Mouse (Mus musculus): ENCODE measurements around the gene Mslnl. TPM values are rescaled to one million over a fixed set of nuclear protein-coding genes. Genes with fewer than 3 reads are reported as not detected.
"Not testable (repeated sequence)": the region's sequence is repeated elsewhere in the genome, so short reads cannot be mapped to it uniquely, and the experiment has no call there.

The Mslnl gene
- total RNA-seq, 2 experiments from 2014 or later: not detected

GRCm38 (mm10) chr17:25741471-25741870 lies 5.6 kb downstream of the Mslnl start:
- DNase-seq; intact Hi-C loops (cut with DNase I): not testable (repeated sequence)

- intact Hi-C loops (cut with DNase I): no loop called here
- DNase-seq: no peak
Observed at GRCm38 (mm10) chr17:25743831-25744230, 8.0 kb downstream of the Mslnl start.

GRCm38 (mm10) chr17:25744311-25744710 lies 8.5 kb downstream of the Mslnl start:
- no peak for DNase-seq
- intact Hi-C loops (cut with DNase I): no loop called here

DNA sequence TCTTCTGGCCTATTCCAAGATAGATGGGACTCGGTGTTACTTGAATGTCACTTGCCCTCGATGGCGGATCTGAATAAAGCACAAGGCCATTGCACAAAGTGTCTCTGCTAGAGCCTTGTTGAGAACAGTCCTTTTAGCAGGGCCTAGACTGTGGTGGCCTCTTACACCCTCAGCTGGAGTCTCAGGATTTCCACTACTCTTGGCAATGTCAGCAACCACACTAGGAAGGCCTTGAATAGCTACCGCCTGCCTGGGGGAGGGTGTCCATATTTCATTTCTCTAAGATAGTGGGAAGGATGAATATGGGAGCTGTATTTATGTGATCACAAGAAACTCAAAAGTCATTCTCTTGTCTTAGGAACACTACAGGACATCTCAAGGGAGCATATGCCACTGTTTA lies 12.4 kb downstream of the Mslnl start:
- intact Hi-C loops (cut with DNase I): no loop called here
- DNase-seq: no peak

GRCm38 (mm10) chr17:25749314-25749713 lies 13.5 kb downstream of the Mslnl start:
- no peak for DNase-seq
- intact Hi-C loops (cut with DNase I): no loop called here

- intact Hi-C loops (cut with DNase I): no loop called here
Observed at GRCm38 (mm10) chr17:25751446-25751845, 15.6 kb downstream of the Mslnl start.

DNA sequence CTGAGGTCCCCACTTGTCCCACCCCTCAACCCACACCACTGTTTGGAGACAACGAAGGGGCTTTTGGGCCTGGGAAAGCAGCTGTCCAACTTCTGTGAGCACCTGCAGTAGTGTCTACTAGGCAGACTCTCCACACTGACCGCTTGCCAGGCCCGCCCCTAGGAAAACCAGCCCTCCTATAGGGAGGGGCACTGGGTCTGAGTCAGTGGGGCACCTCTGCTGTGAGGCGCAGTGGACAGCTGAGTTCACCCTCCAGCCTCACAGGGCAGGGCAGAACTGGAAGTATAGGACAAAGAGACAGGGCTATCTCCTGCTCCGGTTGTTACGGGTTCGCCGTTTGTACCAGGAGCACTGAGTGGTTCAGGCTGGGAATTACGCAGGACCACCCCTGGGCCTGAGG lies 18.4 kb downstream of the Mslnl start, which contains the start of gene Msln:
TSS of gene Msln (minus strand) at position 138 of the 400 bp plus-strand sequence.
- intact Hi-C loops (cut with DNase I): no loop called here
- no peak for DNase-seq

More at GRCm38 (mm10) chr17:25751446-25751845, 15.6 kb downstream of the Mslnl start:
- no peak for DNase-seq

DNA sequence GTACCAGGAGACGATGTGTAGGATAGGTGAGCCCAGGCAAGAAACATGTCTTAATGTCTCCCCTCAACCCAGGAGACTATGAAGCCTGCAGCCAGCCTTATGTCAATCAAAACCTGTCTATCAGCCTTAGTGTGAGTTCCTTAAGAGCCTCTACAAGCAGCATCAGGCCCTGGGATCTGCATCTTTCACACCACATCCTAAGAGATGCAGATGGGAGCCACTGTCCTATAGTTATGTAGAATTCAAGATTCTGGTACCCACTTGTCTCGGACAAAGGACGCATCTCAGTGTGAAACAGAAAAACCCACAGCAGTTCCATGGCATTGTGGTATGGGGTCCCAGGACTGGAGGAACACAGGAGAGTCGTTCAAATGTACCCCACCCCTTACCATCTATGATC lies 19.2 kb downstream of the Mslnl start:
- DNase-seq: no peak
- intact Hi-C loops (cut with DNase I): no loop called here

GRCm38 (mm10) chr17:25755627-25756377 lies 20.0 kb downstream of the Mslnl start:
- intact Hi-C loops (cut with DNase I): no loop called here
- DNase-seq: no peak

- intact Hi-C loops (cut with DNase I): no loop called here
- no peak for DNase-seq
Observed at GRCm38 (mm10) chr17:25756378-25757242, 20.8 kb downstream of the Mslnl start.

GRCm38 (mm10) chr17:25757691-25758090 lies 21.8 kb downstream of the Mslnl start:
- intact Hi-C loops (cut with DNase I): no loop called here
- DNase-seq: no peak

- intact Hi-C loops (cut with DNase I): no loop called here
- no peak for DNase-seq
Observed at GRCm38 (mm10) chr17:25760148-25760547, 24.3 kb downstream of the Mslnl start.

GRCm38 (mm10) chr17:25761561-25761970 lies 25.7 kb downstream of the Mslnl start:
- DNase-seq: no peak
- intact Hi-C loops (cut with DNase I): no loop called here

- intact Hi-C loops (cut with DNase I): no loop called here
- DNase-seq: no peak
Observed at GRCm38 (mm10) chr17:25762591-25762990, 26.7 kb downstream of the Mslnl start.

- intact Hi-C loops (cut with DNase I): no loop called here
- DNase-seq: no peak
Observed at GRCm38 (mm10) chr17:25765886-25766285, 30.0 kb downstream of the Mslnl start.

DNA sequence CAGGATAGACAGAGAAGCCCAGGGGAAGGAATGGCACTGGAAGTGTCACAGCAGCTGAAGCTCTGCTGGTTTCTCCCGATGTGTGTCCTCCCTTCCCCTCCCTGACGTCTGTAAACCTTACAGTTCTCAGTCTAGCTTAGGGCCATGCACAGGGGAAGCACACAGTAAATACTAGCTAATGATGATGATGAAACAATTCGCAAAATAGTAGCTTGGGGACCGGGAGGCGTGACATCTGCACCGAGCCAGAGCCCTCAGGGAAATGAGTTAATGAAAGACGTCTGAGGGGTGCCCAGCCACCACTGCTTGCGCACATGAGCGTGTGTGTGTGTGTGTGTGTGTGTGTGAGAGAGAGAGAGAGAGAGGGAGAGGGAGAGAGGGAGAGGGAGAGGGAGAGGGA lies 33.5 kb downstream of the Mslnl start:
- intact Hi-C loops (cut with DNase I): no loop called here
- DNase-seq: no peak

DNA sequence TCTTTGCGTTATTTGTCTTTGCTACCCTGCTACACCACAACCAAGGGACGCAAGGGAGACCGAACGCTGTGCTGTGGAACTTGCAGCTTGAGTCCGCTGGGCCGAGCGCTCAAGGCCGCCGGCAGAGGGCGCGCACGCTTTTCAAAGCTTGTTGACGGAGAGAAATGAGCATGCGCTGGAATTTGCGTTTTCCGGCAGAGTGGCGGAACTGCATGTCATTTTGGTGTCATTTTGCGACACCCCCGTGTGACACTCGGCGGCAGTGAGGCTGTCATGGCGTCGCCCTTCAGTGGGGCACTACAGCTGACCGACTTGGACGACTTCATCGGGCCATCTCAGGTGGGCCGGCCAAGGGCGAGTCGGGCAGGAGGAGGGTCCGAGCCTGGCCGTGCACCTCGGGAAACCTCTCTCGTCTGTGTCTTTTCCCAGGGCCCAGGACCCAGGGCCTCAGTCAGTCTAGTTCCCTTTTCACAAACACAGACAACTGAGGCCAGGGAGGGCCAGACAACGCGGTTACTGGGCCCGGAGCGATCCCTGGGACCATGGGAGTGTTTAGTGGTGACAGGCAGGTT lies 37.8 kb downstream of the Mslnl start, which contains the start of gene Narfl:
TSS of gene Narfl (plus strand) at position 228 of the 572 bp plus-strand sequence.
- peak; percentile 94 to 97 for DNase-seq
- intact Hi-C loops (cut with DNase I): loop anchor here (1.0 to 2.0 kb wide), 2 partner anchors 23 to 28 kb away; partner anchors contain the start of gene Metrn

DNA sequence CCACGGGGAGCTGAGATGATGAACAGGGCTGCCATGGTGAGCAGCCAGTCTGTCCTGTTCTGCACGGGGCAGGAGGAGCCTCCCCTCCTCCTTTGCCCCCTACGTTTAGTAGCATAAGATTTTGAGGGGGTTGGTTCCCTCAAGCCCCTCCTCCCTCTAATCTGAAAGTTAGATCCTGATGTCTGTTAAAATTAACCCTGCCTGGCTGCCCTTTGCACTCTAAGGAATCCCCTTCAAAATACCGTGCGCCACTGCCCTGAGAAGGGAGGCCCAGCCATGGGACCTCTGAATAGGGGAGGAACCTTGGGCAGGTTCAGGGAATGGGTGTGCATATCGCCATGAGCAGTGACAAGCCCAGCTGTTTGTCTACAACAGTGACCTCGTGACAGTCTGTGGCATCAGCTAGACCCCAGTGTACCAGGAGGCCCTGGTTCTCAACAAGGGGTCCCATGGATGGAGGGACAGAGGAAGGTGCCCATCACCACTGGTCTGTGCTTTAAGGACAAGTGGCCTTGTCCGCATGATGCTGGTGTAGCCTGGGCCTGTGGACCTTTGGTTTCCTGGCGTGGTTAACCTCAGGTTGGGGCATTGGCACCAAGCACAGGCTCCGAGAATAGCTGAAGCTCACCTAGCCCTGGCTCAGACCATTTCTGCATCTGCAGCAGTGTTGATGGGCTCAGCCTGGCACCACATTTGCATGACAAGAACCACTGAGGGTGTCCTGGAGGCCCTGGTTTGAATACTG lies 39.6 kb downstream of the Mslnl start:
- intact Hi-C loops (cut with DNase I): loop anchor here (2.0 kb wide), 1 partner anchor 21 kb away; the partner anchor contains the start of gene Metrn
- DNase-seq: no peak

DNA sequence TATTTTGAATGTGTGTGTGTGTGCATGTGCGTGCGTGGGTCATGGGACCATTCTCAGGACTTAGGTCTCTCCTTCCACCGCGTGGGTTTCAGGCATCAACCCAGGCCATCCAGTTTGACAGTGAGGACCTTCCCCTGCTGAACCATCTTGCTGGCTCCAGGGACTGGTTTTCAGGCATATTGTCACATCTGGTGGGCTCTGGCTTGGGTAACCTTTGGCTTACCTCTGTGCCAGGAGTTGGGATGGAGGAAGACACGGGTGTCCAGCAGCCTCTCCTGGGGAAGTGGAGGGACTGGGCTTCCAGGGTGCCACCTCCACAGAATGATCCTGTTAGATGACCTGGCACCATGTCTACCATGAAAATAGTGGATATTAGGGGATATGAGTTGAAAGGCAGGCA lies 42.1 kb downstream of the Mslnl start:
- intact Hi-C loops (cut with DNase I): no loop called here
- DNase-seq: no peak

GRCm38 (mm10) chr17:25781339-25781738 lies 45.5 kb downstream of the Mslnl start:
- intact Hi-C loops (cut with DNase I): no loop called here
- DNase-seq: no peak

Measured in gastrocnemius, postnatal 36 days (tissue).